Mouse (Mus musculus) mammary gland, adult 2 months (tissue): Measurements from ENCODE around the gene Ndufab1. TPM values are rescaled to one million over a fixed set of nuclear protein-coding genes. Genes with fewer than 3 reads are reported as not detected.

Experiments used
- polyA plus RNA-seq: library from polyadenylated mRNA; depleted of rRNA; stranded (reverse); fragments of >200 nt; gene quantifications from 2 replicates; pipeline ENCODE4 v1.2.3, GENCODE M21; 2012; ENCODE audit warnings: low replicate concordance; rRNA removed

Gene Ndufab1
- 484 and 1,266 TPM in 2 replicates for polyA plus RNA-seq

DNA sequence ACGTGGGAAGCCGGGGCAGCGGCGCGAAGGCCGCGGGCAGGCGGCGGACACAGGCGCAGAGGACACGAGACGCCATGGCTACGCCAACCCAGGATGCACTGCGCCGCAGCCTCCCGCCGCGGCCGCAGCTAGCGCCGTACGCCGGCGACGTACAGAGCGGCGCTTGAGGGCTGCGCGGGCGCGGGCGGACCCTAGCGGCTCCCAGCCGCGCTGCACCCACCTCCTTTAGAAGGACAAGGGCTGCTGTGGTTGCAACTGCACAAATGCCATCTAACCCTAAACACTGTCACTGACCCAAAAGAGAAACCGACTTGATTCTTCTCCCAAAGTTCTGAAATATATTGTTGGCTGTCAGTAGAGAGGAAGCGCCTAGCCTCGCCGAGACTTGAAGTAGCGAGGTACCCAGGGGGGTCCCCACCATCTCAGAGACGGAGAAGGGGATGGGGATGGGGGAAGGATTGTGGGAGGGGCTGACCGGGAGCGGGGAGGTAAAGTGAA lies at the start of gene Ndufab1:
Gene Ndufab1, minus strand, starts transcription at position 140 of the 498 bp plus-strand sequence.

DNA sequence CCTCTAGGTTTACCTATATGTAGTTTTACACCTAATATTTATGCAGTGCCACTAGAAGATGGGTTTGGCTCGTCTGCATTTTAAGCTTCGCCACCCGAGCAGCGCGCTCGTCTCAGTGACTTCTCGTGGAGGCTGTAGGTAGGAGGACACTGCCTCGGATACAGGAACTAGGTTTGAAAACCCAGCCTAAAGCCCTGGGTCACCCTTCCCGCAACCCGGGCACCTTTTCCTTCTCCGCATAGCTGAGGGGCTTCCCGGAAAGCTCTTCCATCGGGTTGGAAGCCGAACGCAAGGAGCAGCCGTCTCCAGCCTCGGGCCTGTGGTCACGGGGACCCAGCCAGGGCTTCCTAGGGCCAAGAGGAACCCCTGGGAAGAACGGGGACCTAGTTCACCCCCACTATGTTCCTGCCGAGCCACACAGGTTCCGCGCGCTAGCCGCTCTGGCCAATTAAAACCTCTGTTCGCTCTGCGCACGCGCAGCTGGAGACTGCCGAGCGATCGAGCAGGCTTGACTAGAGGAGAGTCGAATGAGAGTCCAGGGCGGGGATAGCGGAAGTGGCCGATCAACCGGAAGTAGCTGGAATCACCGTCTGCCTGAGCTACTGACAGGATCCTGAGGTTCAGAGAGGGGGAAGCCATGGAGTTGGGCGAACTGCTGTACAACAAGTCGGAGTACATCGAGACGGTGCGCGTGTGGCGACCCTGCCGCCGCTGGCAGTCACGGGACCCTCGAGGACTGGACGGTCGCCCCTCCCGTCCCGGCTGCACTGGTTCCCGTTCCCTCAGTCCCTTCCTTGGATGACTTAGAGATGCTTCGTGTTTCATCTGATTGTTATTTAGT lies 31.0 kb upstream of the Ndufab1 start, which contains the start of the genes Palb2 and Dctn5:
Gene Palb2, minus strand, starts transcription at position 489 of the 841 bp plus-strand sequence.
Gene Dctn5, plus strand, starts transcription at position 545 of the 841 bp plus-strand sequence.

DNA sequence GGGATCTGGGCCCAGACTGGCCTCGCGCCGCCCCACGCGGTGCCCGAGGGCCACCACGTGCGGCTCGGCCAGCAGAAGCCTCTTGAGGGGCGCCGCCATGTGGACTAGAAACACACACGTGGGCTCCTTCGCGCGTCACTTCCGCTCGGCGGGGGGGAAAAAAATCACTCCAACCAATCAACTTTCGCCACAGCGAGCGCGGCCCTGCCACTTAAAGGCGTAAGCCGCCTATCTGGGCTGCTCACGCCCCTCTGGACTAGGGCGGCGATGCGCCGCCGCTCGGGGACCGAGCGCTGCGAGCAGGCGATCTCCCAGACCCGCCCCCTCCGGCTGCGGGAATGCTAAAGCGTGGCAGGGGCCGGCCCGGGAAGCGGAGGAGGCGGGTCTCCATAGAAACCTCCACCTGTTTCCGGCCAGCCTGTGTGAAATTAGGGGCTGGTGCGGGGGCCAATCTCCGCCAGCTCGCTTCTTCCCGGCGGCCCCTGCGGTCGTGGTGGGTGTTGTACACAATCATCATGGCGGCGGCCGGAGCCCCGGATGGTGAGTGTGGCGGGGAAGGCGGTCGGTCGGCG lies 34.7 kb downstream of the Ndufab1 start, which contains the start of the genes Ubfd1 and Ears2:
Gene Ubfd1, plus strand, starts transcription at position 231 of the 572 bp plus-strand sequence.
Gene Ears2, minus strand, starts transcription at position 319 of the 572 bp plus-strand sequence.

Other genes starting within 250 kb of the Ndufab1 start
- 8.2 and 9.6 TPM in 2 replicates for gene Scnn1b, start 236.8 kb downstream of the Ndufab1 start, polyA plus RNA-seq
- 23.0 and 24.2 TPM in 2 replicates for gene Cog7, start 120.2 kb downstream of the Ndufab1 start, polyA plus RNA-seq
- 48.7 and 97.6 TPM in 2 replicates for gene Gga2, start 80.7 kb downstream of the Ndufab1 start, polyA plus RNA-seq
- 20.5 and 27.9 TPM in 2 replicates for gene Ubfd1, start 34.7 kb downstream of the Ndufab1 start, polyA plus RNA-seq
- gene Ears2, start 34.6 kb downstream of the Ndufab1 start, polyA plus RNA-seq, result 11.2 and 15.3 TPM in 2 replicates
- gene Palb2, start 31.1 kb upstream of the Ndufab1 start, polyA plus RNA-seq, result 1.1 and 1.6 TPM in 2 replicates
- 56.3 and 116 TPM in 2 replicates for gene Dctn5, start 31.2 kb upstream of the Ndufab1 start, polyA plus RNA-seq
- 2.5 and 5.9 TPM in 2 replicates for gene Plk1, start 57.6 kb upstream of the Ndufab1 start, polyA plus RNA-seq
- 0.04 and 0.10 TPM in 2 replicates for gene Ern2, start 84.3 kb upstream of the Ndufab1 start, polyA plus RNA-seq
- gene Chp2, start 117.6 kb upstream of the Ndufab1 start, polyA plus RNA-seq, result 19.0 and 21.9 TPM in 2 replicates
- 39.4 and 46.7 TPM in 2 replicates for gene Prkcb, start 186.9 kb upstream of the Ndufab1 start, polyA plus RNA-seq